Mouse (Mus musculus) spleen, postnatal 10 days (tissue): ENCODE measurements around the gene Frmd4b.

Source experiments
- DNase-seq, 2 experiments: peaks; one replicate each; pipeline ENCODE4 v3.0.0; 2021 to 2022; ENCODE audit warnings: low spot score in 2 of 2

The Frmd4b gene

DNA sequence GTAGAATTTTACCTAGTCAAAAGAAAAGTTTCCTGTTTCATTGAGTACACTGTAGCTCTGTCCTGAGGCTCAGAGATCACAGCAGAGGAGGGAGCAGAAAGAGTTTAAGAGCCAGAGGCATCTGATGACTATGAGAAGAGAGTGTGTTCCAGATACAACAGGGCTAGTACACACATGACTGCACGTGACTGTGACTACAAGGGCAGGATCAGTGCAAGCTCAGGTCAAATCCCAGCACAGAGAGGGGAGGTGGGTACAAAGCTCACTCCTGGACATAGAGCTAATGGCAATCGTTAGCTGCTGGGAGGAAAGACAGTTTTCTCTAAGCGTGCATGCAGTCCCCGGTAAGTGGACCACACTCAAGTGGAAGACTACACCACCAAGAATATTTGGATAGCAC is 37.6 kb downstream of the Frmd4b start:
- no peak for DNase-seq

DNA sequence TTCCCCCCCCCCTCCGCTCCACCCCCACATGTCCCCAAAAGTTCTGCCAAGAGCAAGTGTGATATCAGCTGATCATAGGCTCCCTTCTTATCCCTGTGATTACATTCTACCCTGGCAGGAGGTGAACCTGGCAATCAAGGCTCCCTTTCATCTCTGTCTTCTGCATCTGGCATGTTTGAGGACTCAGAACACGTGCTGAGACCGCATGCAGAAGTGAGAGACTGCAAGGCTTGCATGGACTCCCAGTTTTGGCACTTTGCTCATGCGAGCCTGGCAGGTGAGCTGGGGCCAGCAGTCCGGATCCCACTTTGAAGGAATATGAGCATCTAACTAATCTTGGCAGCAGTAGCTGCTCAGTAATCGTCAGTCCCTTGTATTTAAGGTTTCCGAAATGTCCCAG is 39.1 kb downstream of the Frmd4b start:
- no peak for DNase-seq

DNA sequence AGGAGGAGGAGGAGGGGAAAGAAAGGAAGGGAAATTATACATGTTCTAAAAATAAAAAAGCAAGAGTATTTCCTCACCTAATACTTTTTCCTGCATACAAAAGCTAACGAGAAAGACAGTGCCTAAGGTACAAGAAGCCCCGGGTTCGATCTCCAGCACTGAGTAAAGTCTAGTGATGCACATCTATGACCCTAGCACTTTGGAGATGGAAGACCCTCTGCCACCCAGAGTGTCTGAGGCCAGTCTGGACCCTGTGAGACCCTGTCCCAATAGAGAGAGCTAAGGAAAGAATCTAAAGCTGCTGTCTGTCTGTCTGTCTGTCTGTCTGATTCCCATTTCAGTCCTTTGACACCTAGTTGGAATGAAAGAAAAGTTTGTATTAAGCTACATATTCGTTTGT is 40.0 kb downstream of the Frmd4b start:
- no peak for DNase-seq

DNA sequence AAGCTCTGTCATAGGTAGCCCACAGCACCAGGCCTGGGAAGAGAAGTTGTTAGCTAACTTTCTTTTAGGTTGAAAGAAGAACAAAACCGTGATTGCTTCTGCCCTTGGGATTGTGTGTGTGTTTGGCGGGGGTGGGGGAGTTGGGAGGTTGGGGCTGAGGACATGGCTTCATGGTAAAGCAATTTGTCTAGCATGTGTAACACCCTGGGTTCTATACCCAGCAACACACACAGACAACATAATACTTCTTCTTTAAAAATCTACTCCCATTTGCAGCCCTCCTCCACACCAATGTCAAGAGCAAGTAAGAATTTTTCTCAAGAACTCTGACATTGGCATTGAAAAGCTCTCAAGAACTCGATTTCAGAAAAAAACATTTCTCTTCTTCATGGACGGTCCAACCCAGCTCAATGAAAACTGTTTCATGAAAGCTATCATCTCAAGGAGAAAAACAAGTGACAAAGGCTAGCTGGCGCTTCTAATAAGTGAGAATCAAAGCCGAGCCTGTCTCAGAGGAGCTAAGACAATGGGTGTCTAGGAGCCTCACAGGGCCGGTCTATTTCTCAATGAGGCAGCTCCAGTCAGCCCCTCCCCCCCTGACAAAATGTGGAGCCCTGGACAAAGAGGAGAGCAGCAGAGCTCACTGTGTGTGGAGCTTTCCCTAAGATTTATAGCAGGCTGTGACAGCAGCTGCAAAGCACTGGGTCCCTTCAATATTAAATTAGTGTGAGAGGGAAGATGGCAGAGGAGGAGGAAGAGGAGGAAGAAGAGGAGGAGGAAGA is 40.6 kb downstream of the Frmd4b start:
- DNase-seq, result no peak

DNA sequence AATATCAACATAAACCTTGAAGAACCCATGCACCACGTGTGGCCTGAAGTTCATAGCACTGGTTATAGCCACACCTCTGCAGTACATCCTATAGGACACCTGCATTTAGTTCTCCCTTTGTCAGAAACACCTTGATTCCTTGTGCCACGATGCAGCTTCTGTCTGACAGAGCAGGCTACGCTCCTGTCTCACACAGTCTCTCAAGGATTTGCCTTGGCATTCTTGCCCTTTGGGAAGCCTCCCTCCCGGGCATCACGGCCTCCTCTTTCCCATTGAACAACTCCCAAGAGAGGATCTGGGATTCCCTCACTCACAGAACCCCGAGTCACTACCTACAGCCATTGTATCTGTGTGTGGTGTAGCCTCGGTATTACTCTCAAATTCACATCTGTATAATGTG is 41.2 kb downstream of the Frmd4b start:
- no peak for DNase-seq

DNA sequence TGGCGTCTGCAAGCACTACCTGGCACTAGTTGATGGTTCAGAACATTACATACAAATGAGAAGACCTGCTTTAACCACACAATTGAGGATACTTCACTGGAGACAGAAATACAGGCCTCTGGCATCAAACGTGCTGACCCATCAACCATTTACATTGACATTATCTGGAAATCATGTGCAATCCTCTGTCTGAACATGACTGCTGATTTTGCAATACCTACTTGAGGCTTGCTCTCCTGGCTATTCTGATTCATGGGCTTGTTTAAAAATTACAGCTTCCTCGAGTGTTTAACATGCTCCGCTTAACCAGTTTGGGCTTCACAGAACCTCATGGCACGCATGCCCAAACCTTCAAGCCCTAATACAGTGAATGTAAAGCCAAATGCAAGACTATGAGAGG is 42.4 kb downstream of the Frmd4b start:
- DNase-seq, result no peak

DNA sequence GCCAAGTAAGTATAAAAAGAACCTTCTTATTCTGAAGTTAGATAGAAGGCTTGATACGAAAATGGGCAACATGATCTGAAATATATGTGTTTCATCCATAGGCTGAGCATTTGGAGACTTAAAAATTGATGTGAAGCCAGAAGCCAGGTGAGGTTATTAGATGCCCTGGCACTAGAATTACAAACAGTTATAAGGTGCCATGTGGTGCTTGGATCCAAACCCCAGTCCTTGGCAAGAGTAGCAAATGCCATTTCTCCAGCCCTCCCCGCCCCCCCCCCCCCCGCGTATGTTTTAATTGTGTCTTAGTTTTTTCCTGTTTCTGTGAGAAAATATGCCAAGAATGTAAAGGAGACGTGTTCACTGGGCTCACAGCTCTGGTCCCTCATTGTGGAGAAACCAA is 45.1 kb downstream of the Frmd4b start:
- DNase-seq, result no peak

DNA sequence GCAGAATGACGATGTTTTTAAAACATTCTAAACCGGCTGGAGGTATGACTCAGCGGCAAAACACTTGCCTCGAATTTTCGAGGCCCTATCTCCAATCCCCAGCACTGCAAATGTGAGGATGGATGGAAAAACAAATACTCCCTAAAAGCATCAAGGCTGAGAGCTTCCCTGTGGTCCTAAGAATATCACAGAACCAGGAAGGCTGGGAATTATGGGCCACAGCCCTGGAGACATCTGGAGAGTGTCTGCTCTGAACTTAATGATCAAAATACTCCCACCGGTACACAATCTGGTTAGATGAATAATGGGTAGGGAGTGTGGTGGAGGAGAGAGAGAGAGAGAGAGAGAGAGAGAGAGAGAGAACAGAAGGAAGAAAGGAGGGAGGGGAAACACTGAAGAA is 48.8 kb downstream of the Frmd4b start:
- no peak for DNase-seq

DNA sequence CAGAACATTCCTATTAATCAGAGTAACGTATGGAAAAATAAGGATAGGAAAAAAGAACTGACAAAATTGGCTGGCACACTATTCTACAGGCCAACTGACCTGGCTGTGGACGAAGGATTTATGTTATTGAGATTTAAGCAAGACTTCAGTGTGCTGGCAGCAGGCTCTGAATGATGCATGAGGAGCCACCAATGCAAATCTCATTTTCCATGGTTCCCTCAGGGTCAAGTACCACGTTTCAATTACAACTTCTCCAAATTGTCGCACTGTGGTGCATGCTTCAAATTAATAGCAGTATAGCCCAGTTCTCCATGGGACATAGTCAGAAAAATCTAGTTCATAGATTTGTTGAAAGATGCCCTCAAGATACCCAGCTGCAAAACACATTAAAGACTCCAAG is 50.6 kb downstream of the Frmd4b start:
- DNase-seq, result no peak

DNA sequence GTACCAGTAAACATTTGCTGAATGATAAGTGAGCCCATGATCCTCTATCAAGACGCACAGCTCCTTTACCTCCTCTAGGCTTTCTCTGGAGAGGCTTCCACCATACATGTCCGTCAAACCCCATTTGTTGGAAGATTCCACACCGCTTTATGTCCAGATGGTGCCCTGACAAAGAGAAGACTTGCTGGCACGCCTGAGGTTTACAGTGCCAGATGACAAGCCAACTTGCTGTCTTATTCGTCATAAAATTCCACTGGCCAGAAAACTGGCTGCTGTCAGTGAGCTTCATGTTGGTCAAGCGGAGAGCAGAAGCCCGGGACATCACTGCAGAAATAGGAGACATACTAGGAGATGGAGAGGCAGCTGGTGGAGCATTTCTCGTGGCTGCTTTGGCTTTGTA is 60.2 kb downstream of the Frmd4b start:
- DNase-seq, result no peak

DNA sequence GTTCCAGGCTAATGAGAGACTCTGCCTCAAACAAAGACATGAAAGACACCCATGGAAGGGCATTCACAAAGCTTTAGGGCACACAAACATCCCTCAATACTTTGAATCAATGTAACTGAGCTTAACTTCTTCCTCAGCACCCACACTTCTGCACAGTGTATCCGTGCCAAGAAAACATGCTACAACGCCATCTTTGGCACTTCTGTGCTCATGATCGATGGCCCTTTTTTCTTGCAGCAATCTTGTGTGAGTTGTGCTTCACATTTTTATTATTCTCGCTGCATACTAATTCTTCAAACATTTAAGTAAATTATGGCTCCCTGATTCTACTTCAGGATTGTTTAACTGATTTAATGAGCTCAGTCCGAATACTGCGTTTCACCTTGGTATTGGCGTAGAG is 61.7 kb downstream of the Frmd4b start:
- DNase-seq, result no peak

DNA sequence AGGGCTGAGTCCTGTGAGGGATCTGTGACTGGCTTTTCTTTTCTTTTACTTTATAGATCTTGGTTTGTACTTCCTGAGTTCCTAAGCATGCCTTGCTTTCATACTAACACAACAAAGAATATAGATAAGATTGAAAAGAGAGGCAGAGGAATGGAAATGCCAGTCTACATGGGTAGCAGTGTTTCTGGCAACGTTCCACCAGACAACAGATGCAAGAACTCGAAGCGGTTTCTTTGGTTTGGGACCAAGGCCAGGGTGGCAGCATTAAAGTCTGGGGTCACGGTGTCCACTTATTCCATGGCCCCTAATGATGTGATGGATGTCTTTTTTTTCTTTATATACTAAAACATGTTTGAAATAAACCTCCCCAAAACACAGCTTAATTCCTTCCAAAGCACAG is 63.9 kb downstream of the Frmd4b start:
- no peak for DNase-seq

DNA sequence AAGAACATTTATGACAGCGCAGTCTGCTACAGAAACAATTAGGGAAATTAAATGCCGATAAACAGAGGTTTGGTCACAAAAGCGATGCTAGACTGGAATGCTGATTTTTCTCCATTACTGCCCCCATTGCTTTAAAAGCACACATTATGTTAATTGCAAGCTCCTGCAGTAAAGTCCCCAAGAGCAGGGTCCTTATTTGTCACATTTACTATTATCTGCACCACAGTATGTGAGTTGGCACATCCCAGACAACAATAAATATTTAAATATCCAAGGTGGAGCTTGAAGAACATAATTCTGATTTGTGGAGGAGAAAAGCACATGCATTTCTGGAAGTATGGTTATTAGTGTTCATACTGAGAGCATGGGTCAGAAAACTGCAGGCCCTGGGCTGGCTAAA is 64.8 kb downstream of the Frmd4b start:
- DNase-seq, result no peak

DNA sequence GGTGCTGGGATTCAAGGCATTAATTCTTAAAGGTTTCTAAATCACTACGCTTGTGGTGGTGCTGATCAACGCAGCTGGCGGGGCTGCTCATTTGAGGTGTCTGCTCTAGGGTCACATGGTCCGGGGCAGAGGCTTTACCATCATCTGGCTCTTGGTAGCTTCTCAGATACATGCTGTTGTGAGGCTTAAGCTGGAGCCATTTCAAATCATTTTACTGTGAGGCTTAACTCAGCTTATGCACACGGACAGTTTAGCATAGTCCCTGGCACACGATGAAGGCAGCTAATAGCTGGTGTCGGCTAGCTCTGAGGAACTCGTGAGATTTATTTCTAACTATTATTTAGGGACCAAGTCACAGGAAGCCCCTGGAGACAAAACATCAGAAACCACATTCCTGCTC is 65.5 kb downstream of the Frmd4b start:
- DNase-seq, result no peak

DNA sequence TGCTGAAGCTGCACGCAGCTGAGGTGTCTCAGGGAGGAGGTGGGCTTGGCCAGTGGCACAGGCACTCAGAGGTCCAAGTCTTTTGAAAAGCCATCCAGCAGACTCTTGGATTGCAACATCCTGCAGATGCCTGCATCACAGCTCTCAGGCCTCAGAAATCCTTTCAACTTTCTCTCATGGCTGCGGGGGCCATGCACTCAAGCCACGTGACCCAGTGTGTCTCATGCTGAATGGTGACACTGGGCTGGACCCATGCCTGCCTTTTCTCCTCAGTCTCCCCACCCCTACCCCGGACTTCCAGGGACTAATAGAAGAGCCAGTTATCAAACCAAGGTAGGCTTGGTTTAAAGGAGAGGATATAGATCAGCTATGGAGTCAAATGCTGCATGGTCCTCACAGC is 66.2 kb downstream of the Frmd4b start:
- no peak for DNase-seq

DNA sequence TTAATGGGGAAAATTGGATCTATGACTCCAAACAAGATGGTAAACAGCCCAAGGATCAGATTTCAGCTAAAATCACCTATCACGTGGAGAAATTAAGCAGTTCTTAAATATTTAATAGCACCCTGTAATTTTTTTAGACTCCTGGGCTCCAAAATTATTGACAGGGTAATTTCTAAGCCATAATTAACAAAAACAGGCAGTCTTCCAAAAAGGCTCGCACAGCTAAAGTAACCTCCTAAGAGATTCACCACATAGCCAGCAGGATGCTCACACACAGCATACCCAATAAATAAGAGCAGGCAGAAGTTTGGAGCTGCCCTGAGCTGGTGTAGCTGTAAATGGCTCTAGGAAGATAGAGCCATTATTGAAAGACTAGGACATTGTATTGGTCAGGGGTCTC is 76.9 kb downstream of the Frmd4b start:
- DNase-seq, result no peak

DNA sequence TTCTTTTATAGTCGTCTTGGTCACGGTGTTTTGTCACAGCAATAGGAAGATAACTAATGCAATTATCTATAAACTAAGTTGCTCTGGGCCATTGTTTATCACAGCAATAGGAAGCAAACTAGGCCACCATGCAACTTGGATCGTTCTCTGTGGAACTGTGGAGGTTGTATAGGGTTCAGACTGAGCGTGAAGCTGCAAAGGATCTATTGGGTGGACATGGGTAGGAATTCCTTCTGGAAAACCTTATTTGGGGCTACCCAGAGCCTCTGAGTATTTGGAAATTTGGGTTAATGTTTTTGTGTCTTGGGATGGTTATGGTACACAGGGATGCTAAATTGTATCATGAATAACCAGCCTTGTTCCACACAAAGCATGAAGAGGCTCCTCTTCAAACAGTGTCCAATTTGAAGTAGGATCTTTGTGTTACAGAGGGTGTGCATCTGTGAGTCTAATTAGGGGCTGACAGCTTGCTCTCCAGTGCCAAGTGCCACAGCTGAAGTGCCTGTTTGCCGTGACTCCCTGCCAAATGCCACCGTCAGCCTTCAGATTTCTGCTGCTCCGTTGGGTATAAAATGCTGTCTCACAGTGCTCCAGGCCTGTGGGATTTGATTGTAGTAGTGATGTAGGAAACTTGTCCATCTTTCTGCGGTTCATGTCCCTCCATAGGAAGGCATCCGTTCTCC is 81.4 kb downstream of the Frmd4b start:
- no peak for DNase-seq

DNA sequence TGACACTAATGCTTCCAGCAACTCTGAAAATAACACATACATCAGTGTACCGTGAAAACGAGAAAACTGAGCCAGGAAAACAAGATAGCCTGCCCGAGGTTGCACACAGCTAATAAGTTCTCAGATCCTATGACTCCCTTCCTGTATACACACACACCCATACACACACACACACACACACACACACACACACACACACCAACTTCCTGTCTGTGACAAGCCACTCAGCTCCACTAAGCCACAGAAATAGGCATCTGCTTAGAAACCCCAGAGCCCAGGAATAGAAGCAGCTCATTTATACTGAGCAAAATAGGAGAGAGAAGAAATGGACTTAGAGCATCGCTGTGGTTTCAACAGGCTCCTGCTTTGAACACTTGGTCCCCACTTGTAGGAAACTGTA is 86.3 kb downstream of the Frmd4b start:
- no peak for DNase-seq

DNA sequence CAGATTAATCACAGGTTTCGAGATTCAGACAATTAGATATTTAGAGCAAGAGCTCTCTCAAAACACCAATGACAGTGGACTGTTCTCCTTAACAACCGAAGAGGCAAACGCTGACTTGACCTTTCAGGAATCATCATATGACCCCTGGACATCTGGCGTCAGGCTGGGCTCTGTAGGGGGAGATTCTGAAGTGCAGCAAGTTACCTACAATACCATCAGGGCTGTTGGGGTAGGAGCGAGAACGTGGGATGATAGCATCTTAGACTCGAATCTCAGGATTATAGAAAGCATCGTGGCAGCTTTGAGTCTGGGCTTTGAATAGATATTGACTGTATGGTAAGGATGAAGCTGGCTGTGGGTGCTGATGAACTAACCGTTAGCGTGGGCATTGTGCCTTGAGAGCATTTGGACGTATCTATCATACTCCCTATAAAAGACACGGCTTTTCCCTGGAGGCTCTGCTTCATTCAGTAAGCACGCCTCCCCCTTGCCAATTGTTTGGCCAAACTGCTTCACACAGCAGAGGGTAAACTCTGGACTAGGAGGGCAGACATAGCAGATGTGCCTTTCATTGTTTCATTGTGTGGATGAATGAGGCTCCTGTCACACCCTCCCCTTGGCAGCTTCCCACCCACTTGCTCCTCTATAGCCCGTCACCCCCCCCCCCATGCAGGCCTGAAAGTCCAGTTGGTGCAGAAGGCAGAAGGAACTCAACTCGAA is 88.2 kb downstream of the Frmd4b start:
- DNase-seq, result no peak

DNA sequence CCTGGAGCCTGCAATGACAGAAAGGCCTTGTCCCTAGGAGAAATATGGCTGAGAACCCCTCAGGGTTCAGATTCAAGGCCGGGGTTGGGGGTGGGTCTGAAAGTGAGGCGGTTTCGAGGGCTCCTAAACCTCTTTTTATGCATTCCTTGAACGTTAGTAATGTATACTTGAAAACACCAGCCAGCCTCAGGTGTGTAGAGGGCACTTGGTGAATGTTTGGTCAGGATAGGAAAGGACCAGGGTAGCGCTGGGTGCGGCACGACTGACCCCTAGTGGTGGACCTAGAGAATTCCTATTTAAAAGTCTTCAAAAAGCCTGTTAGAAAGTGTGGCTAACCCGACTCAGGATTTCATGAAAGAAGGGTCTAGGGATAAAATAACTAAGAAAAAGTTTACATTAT is 91.2 kb downstream of the Frmd4b start:
- DNase-seq, result peak; percentile 12 to 54

DNA sequence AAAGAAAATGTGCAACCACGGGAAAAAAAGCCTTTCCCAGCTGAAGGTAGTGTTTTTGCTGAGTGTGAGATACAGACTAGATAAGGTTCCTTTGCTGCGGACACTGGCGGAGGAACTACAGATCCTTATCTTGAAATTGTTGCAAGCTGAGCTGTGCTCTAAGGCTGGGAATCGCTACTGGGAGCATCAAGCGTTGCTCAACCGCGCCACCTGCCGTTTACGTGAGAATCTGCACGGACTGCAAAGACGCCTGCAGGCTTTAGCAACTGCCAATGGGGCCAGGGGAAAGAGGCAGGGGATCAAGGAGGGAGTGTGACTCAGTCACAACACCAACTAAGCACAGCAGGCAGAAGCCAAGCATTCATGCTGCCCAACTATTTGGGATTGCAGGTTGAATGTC is 94.2 kb downstream of the Frmd4b start:
- DNase-seq, result peak; percentile 54 to 83

DNA sequence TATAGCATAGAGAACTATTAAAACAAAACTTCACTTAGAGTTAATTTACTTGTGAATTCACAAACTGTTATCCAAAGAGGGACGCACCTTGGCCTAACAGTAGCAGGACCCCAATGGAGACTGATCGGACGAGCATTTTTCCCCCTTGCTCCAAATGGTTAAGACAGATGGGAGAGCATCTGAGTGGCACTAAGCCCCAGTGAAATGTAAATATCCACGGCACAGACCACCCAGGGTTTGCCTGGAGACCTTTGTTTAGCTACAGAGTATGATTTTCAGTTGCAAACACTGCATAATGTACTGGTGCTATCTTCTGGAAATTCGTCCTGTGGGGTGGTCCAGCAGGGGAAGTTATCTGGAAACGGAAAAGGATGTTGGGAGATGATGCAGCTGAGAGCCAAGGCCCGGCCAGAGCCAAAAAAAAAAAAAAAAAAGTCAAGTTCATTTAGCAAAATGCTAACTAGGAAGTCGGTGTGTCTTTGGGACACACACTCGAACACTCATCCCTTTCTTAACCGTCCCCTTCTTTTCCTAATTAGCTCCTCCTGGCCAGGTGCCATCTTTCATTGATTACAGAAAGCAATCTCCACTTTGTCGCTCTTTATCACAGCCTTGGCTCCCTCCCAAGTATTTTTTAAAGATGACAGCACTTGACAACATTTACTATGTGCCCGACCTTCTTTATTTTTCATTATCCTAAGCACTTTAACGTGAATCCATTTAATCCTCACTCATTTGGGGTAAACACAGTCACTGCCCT is 95.9 kb downstream of the Frmd4b start:
- no peak for DNase-seq
